Mouse (Mus musculus) heart, embryonic 13.5 days (tissue): ENCODE data around the gene Olig2. TPM values are rescaled to one million over a fixed set of nuclear protein-coding genes. Genes with fewer than 3 reads are reported as not detected.

ENCODE experiments used
- ATAC-seq: fragments of 200-750 bp; cut with Nextera tagmentation; 2 replicates; pipeline ENCODE4 v1.8.0; 2017; ENCODE audit warnings: moderate TSS enrichment; ENCODE audit not compliant: insufficient number of reproducible peaks, low FRiP score, low TSS enrichment; ENCODE audit errors: extremely low read depth
- H3K27ac ChIP-seq: fragments of 300-500 bp; sonication (generic); replicated peaks from 2 replicates; pipeline ENCODE4 v1.5.1; 2015; ENCODE audit warnings: moderate library complexity, mild to moderate bottlenecking, inconsistent platforms
- H3K27me3 ChIP-seq: fragments of 300-500 bp; sonication (generic); replicated peaks from 2 replicates; pipeline ENCODE4 v1.6.1; 2015; ENCODE audit warnings: mild to moderate bottlenecking, inconsistent platforms
- H3K36me3 ChIP-seq: fragments of 300-500 bp; sonication (generic); 2 replicates; pipeline ENCODE4 v1.6.1; 2015; ENCODE audit warnings: mild to moderate bottlenecking, inconsistent platforms
- H3K4me1 ChIP-seq: fragments of 300-500 bp; sonication (generic); 2 replicates; pipeline ENCODE4 v1.6.1; 2015; ENCODE audit warnings: inconsistent platforms
- H3K4me2 ChIP-seq: fragments of 300-500 bp; sonication (generic); 2 replicates; pipeline ENCODE4 v1.6.1; 2015; ENCODE audit warnings: inconsistent platforms, mild to moderate bottlenecking, moderate library complexity
- H3K4me3 ChIP-seq: fragments of 300-500 bp; sonication (generic); 2 replicates; pipeline ENCODE4 v1.5.1; 2015; ENCODE audit warnings: moderate library complexity, mild to moderate bottlenecking, inconsistent platforms
- H3K9ac ChIP-seq: fragments of 300-500 bp; sonication (generic); 2 replicates; pipeline ENCODE4 v1.6.1; 2015; ENCODE audit warnings: inconsistent platforms, mild to moderate bottlenecking, moderate library complexity
- H3K9me3 ChIP-seq: fragments of 300-500 bp; sonication (generic); 2 replicates; pipeline ENCODE4 v1.6.1; 2016; ENCODE audit warnings: inconsistent platforms
- WGBS: fragments of 180-500 bp; shearing (Covaris S2); methylation state at CpG from one replicate; pipeline ENCODE4 v1.1.7; 2015; ENCODE audit warnings: mixed read lengths; 5-methylcytosine and 5-hydroxymethylcytosine counted together
- polyA plus RNA-seq: library from polyadenylated mRNA; unstranded; fragments of >200 nt; fragmentation: Nextera tagmentation; extraction: Ambion mirVana; gene quantifications from 2 replicates; pipeline ENCODE4 v1.2.1, GENCODE M21; 2015

The Olig2 gene
- polyA plus RNA-seq, 1 experiment from 2014 or later, result not detected

DNA sequence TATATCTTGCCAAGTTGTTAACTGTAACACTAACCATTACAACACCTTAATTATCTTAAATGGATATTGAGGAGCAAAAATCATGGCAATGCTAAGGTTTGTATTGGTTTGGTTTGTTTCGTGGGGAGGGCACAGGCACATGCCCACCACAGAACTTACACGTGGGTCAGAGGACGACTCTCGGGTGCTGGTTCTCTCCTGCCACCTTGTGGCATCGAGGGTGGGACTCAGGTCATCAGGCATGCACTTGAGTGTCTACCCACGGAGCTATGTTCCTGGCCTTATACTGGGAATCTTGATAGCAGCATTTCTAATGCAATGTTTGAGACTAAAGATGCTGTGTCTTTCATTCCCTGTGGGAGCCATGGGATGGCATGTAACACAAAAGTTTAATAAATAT lies 8.2 kb upstream of the Olig2 start:
- no peak overlapping the region for H3K4me2 ChIP-seq
- peaks cover 4% of the 10 kb centered on the region for H3K4me1 ChIP-seq
- H3K36me3 ChIP-seq, result no peaks in the 10 kb centered on the region
- H3K27me3 ChIP-seq, result peaks cover 100% of the 10 kb centered on the region
- ATAC-seq, result no peak
- no peak overlapping the region for H3K9ac ChIP-seq
- no peak overlapping the region for H3K4me3 ChIP-seq
- WGBS, result 35% methylated on average over 6 of the region's 6 CpGs
- peaks cover 5% of the 10 kb centered on the region for H3K9me3 ChIP-seq
- H3K27ac ChIP-seq, result no peak overlapping the region

GRCm38 (mm10) chr16:91217948-91218347 lies 7.3 kb upstream of the Olig2 start:
- WGBS, result 68% methylated on average over 6 of the region's 6 CpGs
- Histone ChIP-seq H3K4me3 (no peak overlapping the region), H3K9ac (no peak overlapping the region), H3K36me3 (no peaks in the 10 kb centered on the region), H3K4me2 (no peak overlapping the region), H3K9me3 (peaks cover 5% of the 10 kb centered on the region), H3K4me1 (peaks cover 13% of the 10 kb centered on the region), H3K27ac (no peak overlapping the region), H3K27me3 (peaks cover 100% of the 10 kb centered on the region)
- no peak for ATAC-seq

DNA sequence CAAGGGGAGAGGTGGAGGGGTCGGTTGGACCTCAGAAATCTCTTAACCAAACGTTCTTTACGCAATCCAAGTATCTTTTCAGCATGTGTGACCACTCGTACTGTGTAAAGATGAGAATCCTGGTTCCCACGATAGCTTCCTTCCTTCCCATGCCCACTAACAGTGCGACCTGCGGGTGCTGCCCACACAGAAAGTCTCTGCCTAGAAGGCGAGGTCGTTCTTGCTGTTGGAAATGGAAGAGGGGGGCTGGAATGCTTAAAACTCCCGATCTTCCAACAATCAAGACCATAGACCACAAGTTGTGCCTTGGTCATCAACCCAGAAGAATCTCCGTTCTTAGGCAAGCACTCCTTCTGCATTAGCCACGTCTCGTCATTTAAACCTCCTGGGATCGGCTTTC lies 6.0 kb upstream of the Olig2 start:
- H3K4me2 ChIP-seq, result no peak overlapping the region
- H3K4me3 ChIP-seq, result no peak overlapping the region
- ATAC-seq, result no peak
- H3K27me3 ChIP-seq, result peaks cover 100% of the 10 kb centered on the region
- no peak overlapping the region for H3K27ac ChIP-seq
- WGBS, result 16% methylated on average over 14 of the region's 14 CpGs
- H3K36me3 ChIP-seq, result no peaks in the 10 kb centered on the region
- no peak overlapping the region for H3K9ac ChIP-seq
- peaks cover 5% of the 10 kb centered on the region for H3K9me3 ChIP-seq
- peaks cover 17% of the 10 kb centered on the region for H3K4me1 ChIP-seq

GRCm38 (mm10) chr16:91222171-91222642 lies 3.0 kb upstream of the Olig2 start:
- no peak overlapping the region for H3K9ac ChIP-seq
- WGBS, result under 1% methylated on average over 25 of the region's 25 CpGs
- peaks cover 100% of the 10 kb centered on the region for H3K27me3 ChIP-seq
- H3K4me1 ChIP-seq, result peaks cover 40% of the 10 kb centered on the region
- H3K36me3 ChIP-seq, result no peaks in the 10 kb centered on the region
- no peak for ATAC-seq
- peak overlapping the region; percentile 53 for H3K4me2 ChIP-seq
- H3K4me3 ChIP-seq, result peak overlapping the region; percentile 31
- H3K9me3 ChIP-seq, result peaks cover 5% of the 10 kb centered on the region
- no peak overlapping the region for H3K27ac ChIP-seq

DNA sequence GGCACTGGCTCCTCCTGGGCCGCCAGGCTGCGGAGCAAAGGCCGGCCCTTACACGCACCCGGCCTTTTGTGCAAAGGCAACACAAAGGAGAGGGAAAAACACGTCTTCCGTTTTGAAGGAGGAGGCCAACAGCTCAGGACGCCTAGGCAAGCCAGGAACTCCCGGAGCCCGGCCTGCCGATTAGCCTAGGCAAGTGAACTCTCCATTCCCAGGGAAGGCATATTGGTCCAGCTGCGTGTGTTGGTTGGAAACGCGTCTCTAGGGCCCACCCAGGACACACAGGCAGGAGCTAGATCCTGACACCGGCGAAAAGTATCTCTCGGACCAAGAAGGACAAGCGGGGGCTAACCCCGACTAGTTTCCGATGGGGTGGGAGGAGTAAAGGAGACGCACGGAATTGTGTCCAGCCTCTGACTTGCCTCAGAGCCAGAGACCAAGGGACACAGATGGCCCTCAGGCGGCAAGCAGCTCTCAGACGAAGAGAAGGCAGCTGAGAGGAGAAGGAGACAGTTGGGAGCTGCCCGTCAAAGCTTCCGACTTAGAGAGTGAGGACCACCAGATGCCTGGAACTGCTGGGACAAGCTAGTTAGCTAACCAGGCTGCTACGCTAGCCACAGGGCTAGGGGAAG lies 2.5 kb upstream of the Olig2 start:
- peaks cover 41% of the 10 kb centered on the region for H3K4me1 ChIP-seq
- no peak for ATAC-seq
- H3K27ac ChIP-seq, result no peak overlapping the region
- no peaks in the 10 kb centered on the region for H3K36me3 ChIP-seq
- H3K27me3 ChIP-seq, result peaks cover 100% of the 10 kb centered on the region
- peaks cover 5% of the 10 kb centered on the region for H3K9me3 ChIP-seq
- under 1% methylated on average over 27 of the region's 27 CpGs for WGBS
- H3K9ac ChIP-seq, result no peak overlapping the region
- peak overlapping the region; percentile 53 for H3K4me2 ChIP-seq
- H3K4me3 ChIP-seq, result peak overlapping the region; percentile 31

DNA sequence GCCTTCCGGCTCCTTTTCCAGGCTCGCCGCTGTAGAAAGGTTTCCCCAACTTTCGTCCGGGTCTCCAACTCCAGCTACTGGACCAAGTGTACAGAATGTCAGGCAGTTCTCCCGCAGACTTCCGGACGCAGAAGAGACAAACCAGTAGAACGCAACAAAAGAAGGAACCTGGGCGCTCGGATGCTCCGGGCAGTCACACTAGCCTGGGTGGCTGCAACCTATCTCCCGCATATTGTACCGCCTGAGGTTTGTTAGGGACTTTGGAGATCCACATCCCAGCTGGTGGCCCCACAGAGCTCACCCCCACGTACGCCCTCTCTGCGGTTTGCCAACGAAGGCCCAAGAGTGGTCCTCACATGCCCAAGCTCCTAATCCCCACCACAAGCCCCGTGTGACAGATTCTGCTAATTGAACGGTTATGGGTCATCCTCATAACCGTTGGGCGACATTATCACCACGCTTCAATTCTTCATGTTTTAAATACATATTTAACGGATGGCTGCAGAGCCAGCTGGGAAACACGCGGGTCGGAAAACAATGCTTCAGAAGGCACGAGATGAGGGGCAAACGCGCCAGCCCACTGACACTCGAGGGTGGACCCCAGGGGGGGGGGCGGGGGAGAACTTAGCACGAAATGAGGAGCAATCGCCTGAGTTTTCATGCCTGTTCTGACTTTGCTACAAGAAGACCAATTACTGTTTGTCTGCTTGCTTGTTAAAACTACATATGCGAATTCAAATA lies 1.8 kb upstream of the Olig2 start:
- H3K4me1 ChIP-seq, result peaks cover 41% of the 10 kb centered on the region
- 0 out of 2 replicates have a peak overlapping the region, but pooled peaks have one; percentile 31 for H3K4me3 ChIP-seq
- ATAC-seq, result no peak
- no peaks in the 10 kb centered on the region for H3K36me3 ChIP-seq
- no peak overlapping the region for H3K27ac ChIP-seq
- H3K27me3 ChIP-seq, result peaks cover 100% of the 10 kb centered on the region
- H3K9ac ChIP-seq, result no peak overlapping the region
- H3K4me2 ChIP-seq, result peak overlapping the region; percentile 53
- H3K9me3 ChIP-seq, result no peaks in the 10 kb centered on the region
- 2% methylated on average over 35 of the region's 35 CpGs for WGBS

GRCm38 (mm10) chr16:91224068-91224402 lies 1.2 kb upstream of the Olig2 start:
- ATAC-seq, result no peak
- Histone ChIP-seq H3K9ac (no peak overlapping the region), H3K9me3 (no peaks in the 10 kb centered on the region), H3K4me3 (no peak overlapping the region), H3K4me2 (no peak overlapping the region), H3K27me3 (peaks cover 100% of the 10 kb centered on the region), H3K4me1 (peaks cover 41% of the 10 kb centered on the region), H3K27ac (no peak overlapping the region), H3K36me3 (no peaks in the 10 kb centered on the region)
- WGBS, result 7% methylated on average over 10 of the region's 10 CpGs

- Histone ChIP-seq H3K4me1 (peaks cover 41% of the 10 kb centered on the region), H3K9ac (no peak overlapping the region)
Measured at GRCm38 (mm10) chr16:91224481-91225232, 600 bp upstream of the Olig2 start.

DNA sequence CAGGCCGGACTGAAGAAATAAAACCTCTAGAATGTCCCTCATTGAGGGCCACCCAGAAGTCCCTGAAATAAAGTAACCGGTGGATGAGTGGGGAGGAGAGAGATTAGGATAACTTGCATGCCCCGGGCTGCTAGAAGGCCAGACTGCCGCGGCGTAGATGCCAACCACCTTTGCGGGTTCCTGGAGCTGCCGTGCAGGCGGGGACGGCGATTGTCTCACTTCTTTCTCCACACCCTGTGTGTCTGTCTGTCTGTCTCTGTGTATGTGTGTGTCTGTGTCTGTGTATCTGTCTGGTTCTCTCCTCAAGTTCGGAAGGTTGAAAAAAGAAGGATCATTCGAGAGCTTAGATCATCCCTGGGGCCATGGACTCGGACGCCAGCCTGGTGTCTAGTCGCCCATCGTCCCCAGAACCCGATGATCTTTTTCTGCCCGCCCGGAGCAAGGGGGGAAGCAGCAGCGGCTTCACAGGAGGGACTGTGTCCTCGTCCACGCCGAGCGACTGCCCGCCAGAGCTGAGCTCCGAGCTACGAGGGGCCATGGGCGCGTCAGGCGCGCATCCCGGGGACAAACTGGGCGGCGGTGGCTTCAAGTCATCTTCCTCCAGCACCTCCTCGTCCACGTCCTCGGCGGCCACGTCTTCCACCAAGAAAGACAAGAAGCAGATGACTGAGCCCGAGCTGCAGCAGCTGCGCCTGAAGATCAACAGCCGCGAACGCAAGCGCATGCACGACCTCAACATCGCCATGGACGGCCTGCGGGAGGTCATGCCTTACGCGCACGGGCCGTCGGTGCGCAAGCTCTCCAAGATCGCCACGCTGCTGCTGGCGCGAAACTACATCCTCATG lies 1.0 kb downstream of the Olig2 start:
- peak overlapping the region; percentile 45 for H3K4me2 ChIP-seq
- peak overlapping the region; percentile 43 for H3K4me3 ChIP-seq
- peaks cover 41% of the 10 kb centered on the region for H3K4me1 ChIP-seq
- no peaks in the 10 kb centered on the region for H3K36me3 ChIP-seq
- H3K27ac ChIP-seq, result no peak overlapping the region
- 1% methylated on average over 60 of the region's 60 CpGs for WGBS
- peaks cover 100% of the 10 kb centered on the region for H3K27me3 ChIP-seq
- no peak overlapping the region for H3K9ac ChIP-seq
- ATAC-seq, result no peak
- H3K9me3 ChIP-seq, result no peaks in the 10 kb centered on the region

More at GRCm38 (mm10) chr16:91224481-91225232, 600 bp upstream of the Olig2 start:
- H3K27ac ChIP-seq, result no peak overlapping the region
- peaks cover 100% of the 10 kb centered on the region for H3K27me3 ChIP-seq
- WGBS, result under 1% methylated on average over 26 of the region's 26 CpGs
- peak overlapping the region; percentile 43 for H3K4me3 ChIP-seq
- peak overlapping the region; percentile 67 for H3K4me2 ChIP-seq
- no peaks in the 10 kb centered on the region for H3K36me3 ChIP-seq
- no peak for ATAC-seq
- no peaks in the 10 kb centered on the region for H3K9me3 ChIP-seq

GRCm38 (mm10) chr16:91226883-91227759 lies 1.9 kb downstream of the Olig2 start:
- no peaks in the 10 kb centered on the region for H3K36me3 ChIP-seq
- H3K4me2 ChIP-seq, result peak overlapping the region; percentile 45
- ATAC-seq, result no peak
- peak overlapping the region; percentile 43 for H3K4me3 ChIP-seq
- no peaks in the 10 kb centered on the region for H3K9me3 ChIP-seq
- no peak overlapping the region for H3K9ac ChIP-seq
- H3K27me3 ChIP-seq, result peaks cover 100% of the 10 kb centered on the region
- H3K27ac ChIP-seq, result no peak overlapping the region
- H3K4me1 ChIP-seq, result peaks cover 37% of the 10 kb centered on the region
- 1% methylated on average over 83 of the region's 85 CpGs for WGBS
